Mouse (Mus musculus) B cell, adult 2 months (primary cell): ENCODE results near the gene BC107364.
"Not testable (repeated sequence)": the region's sequence is repeated elsewhere in the genome, so short reads cannot be mapped to it uniquely, and the experiment has no call there.

ENCODE experiments used
- DNase-seq, 2 experiments: peaks; one replicate each; pipeline ENCODE4 v3.0.0; 2022

BC107364 gene

GRCm38 (mm10) chr3:96410966-96411365 lies 41.1 kb downstream of the BC107364 start:
- peak in 1 of 2 experiments; percentile 24 for DNase-seq

DNA sequence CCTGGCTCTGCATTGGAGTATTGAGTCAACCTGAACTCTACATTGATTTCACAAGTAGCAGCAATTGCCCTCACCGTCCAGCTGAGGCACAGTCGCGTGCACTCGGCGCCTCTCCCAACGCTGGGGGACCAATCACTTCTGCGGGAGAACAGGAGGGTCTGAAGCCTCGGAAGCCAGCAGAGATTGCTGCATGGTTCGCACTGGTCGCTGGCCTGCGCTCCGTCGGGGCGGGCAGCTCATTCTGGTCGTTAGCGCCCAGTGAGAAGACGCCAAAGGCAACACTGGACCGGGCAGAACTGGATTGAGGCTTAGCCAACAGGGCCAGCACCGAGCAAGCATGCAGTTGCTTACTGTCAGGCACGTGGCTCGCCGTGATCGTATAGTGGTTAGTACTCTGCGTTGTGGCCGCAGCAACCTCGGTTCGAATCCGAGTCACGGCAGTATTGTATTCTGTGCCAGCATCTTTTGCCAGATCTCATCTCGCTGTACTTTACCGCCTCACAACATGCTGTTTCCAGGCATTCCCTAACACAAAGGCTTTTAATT lies 42.3 kb downstream of the BC107364 start:
- DNase-seq = peak in 1 of 2 experiments; percentile 25

DNA sequence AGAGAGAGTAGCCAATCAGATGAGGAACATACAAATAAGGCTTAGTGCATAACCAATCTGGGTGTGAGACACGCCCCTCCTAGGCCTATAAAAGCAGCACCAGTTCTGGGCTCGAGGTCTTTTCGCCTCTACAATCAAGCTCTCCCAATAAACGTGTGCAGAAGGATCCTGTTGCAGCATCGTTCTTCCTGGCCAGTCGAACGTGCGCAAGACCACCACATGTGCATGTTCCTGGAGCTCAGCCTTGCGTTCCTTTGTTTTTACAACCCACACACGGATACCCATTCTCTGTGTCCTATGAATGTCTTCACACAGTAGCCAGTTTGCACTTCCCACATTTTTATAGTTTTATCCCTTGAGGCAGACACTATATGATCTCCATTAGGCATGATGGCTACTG lies 44.0 kb downstream of the BC107364 start:
- not testable (repeated sequence) for DNase-seq

DNA sequence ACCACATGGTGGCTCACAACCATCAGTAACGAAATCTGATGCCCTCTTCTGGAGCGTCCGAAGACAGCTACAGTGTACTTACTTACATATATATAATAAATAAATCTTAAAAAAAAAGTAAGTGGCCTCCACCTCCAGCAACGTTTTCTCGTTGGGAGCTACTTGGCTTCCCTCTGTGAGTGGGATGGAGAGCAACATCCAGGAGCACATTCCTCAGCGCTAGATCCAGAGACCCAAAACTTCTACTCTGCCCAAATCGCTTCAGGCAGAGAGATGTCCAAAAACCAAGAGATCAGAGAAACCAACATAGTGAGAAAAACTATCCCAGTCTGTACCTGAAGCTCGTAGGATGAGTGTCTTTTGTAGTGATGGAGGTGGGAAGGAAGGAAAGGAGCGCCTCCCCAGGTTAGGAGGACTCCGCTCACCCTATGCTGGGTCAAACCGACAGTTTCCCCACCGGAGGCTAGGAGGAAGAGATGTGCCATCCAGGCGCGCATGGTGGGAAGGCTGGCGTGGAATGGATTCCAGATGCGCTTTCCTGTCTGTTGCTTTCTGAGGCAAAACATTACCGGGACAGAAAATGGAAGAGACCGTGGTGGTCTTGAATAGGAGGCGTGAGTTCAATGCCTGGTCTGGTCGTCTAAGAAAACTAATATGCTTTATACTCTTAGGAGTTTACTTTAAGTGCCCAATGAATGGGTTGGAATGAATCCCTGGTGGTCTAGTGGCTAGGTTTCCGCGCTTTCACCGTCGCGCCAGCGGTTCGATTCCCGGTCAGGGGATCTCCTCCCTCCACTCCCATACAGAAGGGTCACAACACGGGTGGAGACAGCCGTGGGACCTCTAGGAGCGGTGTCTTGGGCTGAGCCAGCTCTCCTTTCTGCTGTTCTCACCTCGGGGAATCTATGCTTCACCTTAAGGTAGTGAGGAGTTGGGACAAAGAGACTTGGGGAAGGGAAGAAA lies 46.3 kb downstream of the BC107364 start:
- no peak for DNase-seq

DNA sequence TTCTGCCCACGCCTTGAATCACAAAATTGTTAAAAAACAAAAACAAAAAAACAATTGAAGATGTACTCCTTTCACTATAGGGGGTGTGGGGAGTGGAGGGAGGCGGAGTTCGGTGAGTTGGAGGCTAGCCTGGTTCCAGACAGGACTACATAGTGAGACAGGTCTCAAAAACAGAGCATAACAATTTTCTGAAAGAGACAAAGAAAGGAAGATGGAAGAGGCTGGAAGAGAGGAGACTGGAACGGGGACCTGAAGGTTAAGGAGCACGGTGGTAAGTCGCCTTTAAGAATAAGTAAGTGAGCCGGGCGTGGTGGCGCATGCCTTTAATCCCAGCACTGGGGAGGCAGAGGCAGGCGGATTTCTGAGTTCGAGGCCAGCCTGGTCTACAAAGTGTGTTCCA lies 47.1 kb downstream of the BC107364 start:
- DNase-seq = no peak

DNA sequence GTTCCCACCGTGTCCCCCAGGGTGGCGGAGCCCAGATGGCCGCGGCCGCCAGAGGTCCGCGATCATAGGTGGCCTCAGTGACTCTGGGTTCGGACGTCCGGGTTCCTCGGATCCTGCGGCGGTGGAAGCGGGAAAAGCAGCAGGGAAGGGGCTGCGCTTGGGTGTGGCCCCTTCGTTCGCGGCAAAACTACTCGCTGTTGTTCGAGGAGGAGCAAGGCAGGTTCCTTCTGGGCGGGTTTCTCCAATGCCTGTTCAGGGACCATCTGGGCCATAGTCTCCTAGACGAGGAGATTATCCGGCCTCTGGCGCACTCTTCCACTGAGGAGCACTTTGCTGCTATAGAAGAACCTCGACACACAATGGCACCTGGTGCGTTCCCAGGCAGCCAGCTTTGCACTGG lies 47.7 kb downstream of the BC107364 start:
- DNase-seq = no peak

- peak in 1 of 2 experiments; percentile 34 for DNase-seq
Measured at GRCm38 (mm10) chr3:96403016-96403415, 49.1 kb downstream of the BC107364 start.

- DNase-seq = peak; percentile 50 to 53
Measured at GRCm38 (mm10) chr3:96401832-96402501, 50.1 kb downstream of the BC107364 start.

GRCm38 (mm10) chr3:96401474-96401831 lies 50.7 kb downstream of the BC107364 start:
- DNase-seq = no peak

- DNase-seq = no peak
Measured at GRCm38 (mm10) chr3:96398911-96399310, 53.2 kb downstream of the BC107364 start.

GRCm38 (mm10) chr3:96396857-96397256 lies 55.2 kb downstream of the BC107364 start:
- no peak for DNase-seq

GRCm38 (mm10) chr3:96387202-96387601 lies 64.9 kb downstream of the BC107364 start:
- DNase-seq = not testable (repeated sequence)
